Mouse (Mus musculus) spleen, adult 18-20 months (tissue): ENCODE measurements around the gene Pnliprp1.

Experiments used
- DNase-seq, 2 experiments: peaks; one replicate each; pipeline ENCODE4 v3.0.0; 2022; ENCODE audit warnings: mixed read lengths in 2 of 2

Pnliprp1 gene

GRCm38 (mm10) chr19:58728445-58729031 is at the start of gene Pnliprp1:
Gene Pnliprp1, plus strand, starts transcription at chr19:58728887.
- no peak for DNase-seq

- DNase-seq, result no peak
Observed at GRCm38 (mm10) chr19:58688933-58689332, 39.8 kb upstream of the Pnliprp1 start.

GRCm38 (mm10) chr19:58695314-58695713 is 33.4 kb upstream of the Pnliprp1 start:
- DNase-seq, result no peak

GRCm38 (mm10) chr19:58696235-58696634 is 32.5 kb upstream of the Pnliprp1 start:
- DNase-seq, result no peak

GRCm38 (mm10) chr19:58704556-58704955 is 24.1 kb upstream of the Pnliprp1 start:
- no peak for DNase-seq

- DNase-seq, result no peak
Observed at GRCm38 (mm10) chr19:58708611-58709010, 20.1 kb upstream of the Pnliprp1 start.

- DNase-seq, result no peak
Observed at GRCm38 (mm10) chr19:58717925-58718324, 10.8 kb upstream of the Pnliprp1 start.

GRCm38 (mm10) chr19:58720439-58720838 is 8.2 kb upstream of the Pnliprp1 start:
- DNase-seq, result no peak

GRCm38 (mm10) chr19:58726551-58726950 is 2.1 kb upstream of the Pnliprp1 start:
- no peak for DNase-seq

GRCm38 (mm10) chr19:58727756-58728155 is 931 bp upstream of the Pnliprp1 start:
- no peak for DNase-seq

GRCm38 (mm10) chr19:58733216-58733615 is 4.5 kb downstream of the Pnliprp1 start:
- no peak for DNase-seq

GRCm38 (mm10) chr19:58738111-58738510 is 9.4 kb downstream of the Pnliprp1 start:
- no peak for DNase-seq

GRCm38 (mm10) chr19:58741036-58741435 is 12.3 kb downstream of the Pnliprp1 start:
- no peak for DNase-seq

- DNase-seq, result no peak
Observed at GRCm38 (mm10) chr19:58742711-58743110, 14.0 kb downstream of the Pnliprp1 start.

- DNase-seq, result no peak
Observed at GRCm38 (mm10) chr19:58743736-58744135, 15.0 kb downstream of the Pnliprp1 start.

GRCm38 (mm10) chr19:58747498-58748000 is 18.9 kb downstream of the Pnliprp1 start:
- DNase-seq, result no peak

- no peak for DNase-seq
Observed at GRCm38 (mm10) chr19:58750822-58751221, 22.1 kb downstream of the Pnliprp1 start.

GRCm38 (mm10) chr19:58751504-58751903 is 22.8 kb downstream of the Pnliprp1 start:
- no peak for DNase-seq

GRCm38 (mm10) chr19:58758871-58759270 is 30.2 kb downstream of the Pnliprp1 start:
- DNase-seq, result no peak

- no peak for DNase-seq
Observed at GRCm38 (mm10) chr19:58759423-58759822, 30.7 kb downstream of the Pnliprp1 start, which contains the start of gene Pnliprp2. Gene Pnliprp2, plus strand, starts transcription at chr19:58759719.

GRCm38 (mm10) chr19:58762316-58762715 is 33.6 kb downstream of the Pnliprp1 start:
- DNase-seq, result no peak

GRCm38 (mm10) chr19:58762848-58763541 is 34.3 kb downstream of the Pnliprp1 start:
- DNase-seq, result no peak

GRCm38 (mm10) chr19:58767329-58767728 is 38.6 kb downstream of the Pnliprp1 start:
- no peak for DNase-seq

GRCm38 (mm10) chr19:58776461-58776860 is 47.8 kb downstream of the Pnliprp1 start:
- no peak for DNase-seq
